Mouse (Mus musculus) heart, embryonic 16.5 days (tissue): ENCODE measurements around the gene Mst1r. TPM values are rescaled to one million over a fixed set of nuclear protein-coding genes. Genes with fewer than 3 reads are reported as not detected.

Source experiments
- ATAC-seq: fragments of 200-750 bp; cut with Nextera tagmentation; replicated peaks from 2 replicates; pipeline ENCODE4 v1.8.0; 2017; ENCODE audit warnings: moderate number of reproducible peaks; ENCODE audit not compliant: insufficient read depth, low FRiP score; ENCODE audit errors: extremely low read depth
- H3K27ac ChIP-seq: fragments of 300-500 bp; sonication (generic); 2 replicates; pipeline ENCODE4 v1.5.1; 2014; ENCODE audit warnings: mild to moderate bottlenecking, low read length, control low read depth, moderate library complexity
- H3K27me3 ChIP-seq: fragments of 300-500 bp; sonication (generic); 2 replicates; pipeline ENCODE4 v1.6.1; 2014; ENCODE audit warnings: low read length, mixed read lengths; ENCODE audit not compliant: control insufficient read depth, insufficient read depth
- H3K36me3 ChIP-seq: fragments of 300-500 bp; sonication (generic); 2 replicates; pipeline ENCODE4 v1.6.1; 2014; ENCODE audit not compliant: control insufficient read depth, insufficient read depth
- H3K4me1 ChIP-seq: fragments of 300-500 bp; sonication (generic); 2 replicates; pipeline ENCODE4 v1.6.1; 2014; ENCODE audit warnings: low read length, mixed read lengths; ENCODE audit not compliant: control insufficient read depth, insufficient read depth
- H3K4me2 ChIP-seq: fragments of 300-500 bp; sonication (generic); 2 replicates; pipeline ENCODE4 v1.6.1; 2014; ENCODE audit warnings: low read depth, mild to moderate bottlenecking, control low read depth, low read length
- H3K4me3 ChIP-seq: fragments of 300-500 bp; sonication (generic); 2 replicates; pipeline ENCODE4 v1.5.1; 2014; ENCODE audit warnings: mild to moderate bottlenecking, control low read depth, low read length
- H3K9ac ChIP-seq: fragments of 300-500 bp; sonication (generic); 2 replicates; pipeline ENCODE4 v1.6.1; 2014; ENCODE audit warnings: low read length, control low read depth
- H3K9me3 ChIP-seq: fragments of 300-500 bp; sonication (generic); replicated peaks from 2 replicates; pipeline ENCODE4 v1.6.1; 2016; ENCODE audit warnings: low read length; ENCODE audit not compliant: control insufficient read depth
- WGBS: fragments of 180-500 bp; shearing (Covaris S2); extraction: QIAGEN DNeasy Blood & Tissue Kit; methylation state at CpG from one replicate; pipeline ENCODE4 v1.1.7; 2014; 5-methylcytosine and 5-hydroxymethylcytosine counted together
- polyA plus RNA-seq: library from polyadenylated mRNA; unstranded; fragments of >200 nt; fragmentation: Nextera tagmentation; extraction: Ambion mirVana; gene quantifications from 2 replicates; pipeline ENCODE4 v1.2.1, GENCODE M21; 2015

Mst1r gene
- polyA plus RNA-seq, 1 experiment from 2014 or later: 2.8 TPM

- ATAC-seq: 0 out of 2 replicates have a peak, but pooled peaks have one; percentile 28
- Histone ChIP-seq H3K4me1 (peaks cover 8% of the 10 kb centered on the region), H3K9me3 (no peaks in the 10 kb centered on the region), H3K27ac (no peak overlapping the region), H3K36me3 (no peaks in the 10 kb centered on the region), H3K27me3 (peaks cover 30% of the 10 kb centered on the region), H3K4me3 (peak overlapping the region; percentile 57), H3K4me2 (peak overlapping the region; percentile 88), H3K9ac (peak overlapping the region; percentile 67)
- under 1% methylated on average over 39 of the region's 41 CpGs for WGBS
Observed at GRCm38 (mm10) chr9:107935790-107936214, 29.1 kb downstream of the Mst1r start.

DNA sequence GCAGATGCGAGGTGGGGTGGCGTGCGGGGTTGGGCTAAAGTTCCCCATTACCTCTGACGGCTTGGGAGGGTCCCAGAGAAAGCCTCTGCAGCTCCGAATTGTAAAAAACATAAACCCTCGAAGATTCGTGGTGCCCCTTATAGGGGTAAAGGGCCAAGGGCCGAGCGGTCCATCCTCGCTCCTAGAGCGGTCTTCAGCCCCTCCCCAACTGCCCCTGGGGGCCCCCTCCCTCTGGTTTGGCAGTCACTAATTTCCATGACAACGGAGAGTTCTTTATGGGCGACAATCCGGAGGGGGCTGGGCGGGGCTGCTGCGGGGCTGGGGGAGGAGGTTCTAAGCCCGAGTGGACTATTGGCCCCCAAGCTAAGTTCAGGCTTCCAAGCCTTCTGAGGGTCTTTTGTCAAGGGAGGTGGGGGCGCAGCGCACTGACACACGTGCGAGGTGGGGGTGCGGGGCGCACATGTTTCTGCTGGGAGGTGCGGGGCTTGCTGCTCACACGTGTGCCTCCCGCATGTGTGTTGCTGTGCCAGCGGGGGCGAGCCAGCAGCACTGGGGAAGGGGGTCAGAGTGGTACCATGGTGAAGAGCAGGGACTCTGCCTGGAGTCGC lies 29.6 kb downstream of the Mst1r start:
- peak overlapping the region; percentile 67 for H3K9ac ChIP-seq
- H3K4me1 ChIP-seq: peaks cover 8% of the 10 kb centered on the region
- no peak overlapping the region for H3K27ac ChIP-seq
- ATAC-seq: peak; percentile 16; the same call in 1 of the 2 replicates
- H3K4me2 ChIP-seq: peak overlapping the region; percentile 88
- H3K27me3 ChIP-seq: peaks cover 30% of the 10 kb centered on the region
- H3K36me3 ChIP-seq: no peaks in the 10 kb centered on the region
- no peaks in the 10 kb centered on the region for H3K9me3 ChIP-seq
- 7% methylated on average over 29 of the region's 29 CpGs for WGBS
- peak overlapping the region; percentile 57 for H3K4me3 ChIP-seq

GRCm38 (mm10) chr9:107936831-107937230 lies 30.2 kb downstream of the Mst1r start:
- Histone ChIP-seq H3K4me1 (peaks cover 8% of the 10 kb centered on the region), H3K4me2 (no peak overlapping the region; the same call in 1 of the 2 replicates), H3K27me3 (peaks cover 30% of the 10 kb centered on the region), H3K4me3 (no peak overlapping the region), H3K9ac (no peak overlapping the region), H3K36me3 (no peaks in the 10 kb centered on the region), H3K9me3 (no peaks in the 10 kb centered on the region), H3K27ac (no peak overlapping the region)
- no peak for ATAC-seq
- 27% methylated on average over 3 of the region's 3 CpGs for WGBS

GRCm38 (mm10) chr9:107947241-107948194 lies 40.8 kb downstream of the Mst1r start:
- ATAC-seq: no peak
- Histone ChIP-seq H3K27ac (no peak overlapping the region), H3K27me3 (no peaks in the 10 kb centered on the region), H3K4me3 (no peak overlapping the region), H3K9ac (no peak overlapping the region), H3K4me2 (no peak overlapping the region), H3K9me3 (no peaks in the 10 kb centered on the region), H3K36me3 (no peaks in the 10 kb centered on the region), H3K4me1 (peaks cover 13% of the 10 kb centered on the region)
- 76% methylated on average over 31 of the region's 31 CpGs for WGBS

DNA sequence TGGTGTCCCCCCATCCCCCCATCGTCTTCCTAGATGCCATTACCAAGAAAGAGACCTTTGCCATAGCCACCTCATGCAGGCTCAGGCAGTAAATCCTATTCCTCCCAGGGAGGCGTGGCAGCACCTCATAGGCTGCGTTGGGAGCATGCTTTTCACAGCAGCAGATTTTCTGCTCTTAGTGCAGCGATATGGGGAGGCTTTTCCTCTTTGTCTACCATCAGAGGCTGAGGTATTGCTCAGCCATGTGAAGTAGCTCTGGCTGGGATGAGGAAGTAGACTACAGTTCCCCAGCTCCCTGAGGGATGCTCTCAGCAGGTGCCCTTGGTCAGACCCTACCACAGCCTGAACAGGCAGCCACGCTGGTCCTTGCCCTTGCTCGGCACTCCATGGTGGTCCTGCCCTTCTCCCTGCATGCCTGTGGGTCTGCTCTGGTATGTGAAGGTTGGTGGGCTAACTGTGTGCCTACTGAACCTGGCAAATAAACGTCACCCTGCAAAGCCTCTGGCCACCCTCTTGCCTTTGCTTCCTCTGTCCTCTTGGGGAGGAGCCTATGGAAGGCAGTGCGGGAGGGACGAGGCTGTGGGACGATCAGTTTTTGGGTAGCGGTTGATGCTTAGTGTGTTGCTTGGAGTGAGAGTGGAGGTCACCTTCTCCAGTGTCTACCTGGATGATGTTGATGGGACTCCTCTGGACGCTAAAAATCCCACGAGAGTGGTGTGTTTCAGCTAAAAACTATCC lies 42.7 kb downstream of the Mst1r start:
- Histone ChIP-seq H3K27me3 (no peaks in the 10 kb centered on the region), H3K27ac (no peak overlapping the region), H3K36me3 (no peaks in the 10 kb centered on the region), H3K4me2 (no peak overlapping the region), H3K4me1 (peaks cover 13% of the 10 kb centered on the region), H3K9ac (no peak overlapping the region), H3K4me3 (no peak overlapping the region), H3K9me3 (no peaks in the 10 kb centered on the region)
- ATAC-seq: no peak
- 74% methylated on average over 13 of the region's 13 CpGs for WGBS

DNA sequence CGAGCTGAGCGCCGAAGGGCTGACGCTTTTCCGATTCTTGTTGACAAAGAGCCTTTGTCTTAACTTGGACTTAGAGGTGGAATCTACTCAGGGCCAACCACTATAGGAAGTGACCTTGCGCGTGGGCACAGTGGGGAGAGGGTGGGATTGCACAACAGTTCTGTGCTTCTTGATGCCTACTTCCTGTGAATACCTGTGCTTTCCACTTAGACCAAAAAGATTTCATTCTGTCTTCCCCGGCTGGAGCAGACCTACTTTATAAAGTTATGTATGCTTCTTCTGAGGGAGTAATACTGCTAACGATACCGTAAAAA lies 43.2 kb downstream of the Mst1r start, which contains the start of gene Traip:
Gene Traip (plus strand): TSS at position 215 of the 314 bp plus-strand sequence.
- H3K36me3 ChIP-seq: no peaks in the 10 kb centered on the region
- peak within 1 kb of the TSS; percentile 81 for H3K9ac ChIP-seq
- H3K4me1 ChIP-seq: peaks cover 13% of the 10 kb centered on the region
- H3K4me2 ChIP-seq: peak within 1 kb of the TSS; percentile 78
- peak within 1 kb of the TSS; percentile 83 for H3K4me3 ChIP-seq
- 89% methylated on average over 10 of the region's 10 CpGs for WGBS
- no peaks in the 10 kb centered on the region for H3K9me3 ChIP-seq
- H3K27me3 ChIP-seq: no peaks in the 10 kb centered on the region
- peak within 1 kb of the TSS; percentile 70 for H3K27ac ChIP-seq
- no peak for ATAC-seq

DNA sequence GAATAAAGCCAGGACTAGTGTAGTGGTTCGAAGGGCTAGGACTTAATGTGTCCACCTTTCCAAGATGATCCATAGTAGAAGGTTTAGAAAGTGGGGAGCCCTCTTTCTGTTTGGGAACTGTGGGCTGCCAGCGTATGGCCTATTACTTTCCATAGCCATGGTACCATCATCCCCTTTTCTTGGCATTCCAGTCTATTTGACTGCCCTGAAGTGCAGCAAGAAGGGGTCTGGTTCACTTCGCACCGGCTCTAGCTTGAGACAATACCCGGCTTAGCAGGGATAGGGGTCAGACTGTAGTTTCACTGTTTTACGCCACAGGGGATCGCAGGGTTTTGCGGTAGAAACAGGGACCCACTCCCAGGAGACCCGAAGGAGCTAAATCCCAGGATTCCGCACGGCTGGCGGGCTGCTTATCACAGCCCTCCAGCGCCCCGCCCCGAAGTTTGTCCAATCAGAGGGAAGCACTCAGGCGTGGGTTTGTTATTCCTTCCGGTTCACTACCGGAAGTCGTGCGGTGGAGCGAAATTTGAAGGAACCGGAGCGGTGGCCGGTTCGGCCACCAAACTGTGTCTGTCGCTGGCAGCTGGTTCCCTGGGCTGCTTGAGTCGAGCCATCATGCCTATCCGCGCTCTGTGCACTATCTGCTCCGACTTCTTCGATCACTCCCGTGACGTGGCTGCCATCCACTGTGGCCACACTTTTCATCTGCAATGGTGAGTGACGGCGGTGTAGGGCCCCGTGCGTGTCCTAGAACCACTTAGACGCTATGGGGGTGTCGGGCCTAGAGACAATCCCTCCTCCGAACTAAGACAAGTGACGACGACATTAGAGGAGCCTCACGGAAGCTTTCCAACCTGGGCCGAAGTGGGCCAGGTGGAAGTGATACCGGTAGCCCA lies 44.0 kb downstream of the Mst1r start:
- Histone ChIP-seq H3K4me3 (peak overlapping the region; percentile 83), H3K27ac (peak overlapping the region; percentile 70), H3K9me3 (no peaks in the 10 kb centered on the region), H3K4me2 (peak overlapping the region; percentile 78), H3K36me3 (no peaks in the 10 kb centered on the region), H3K9ac (peak overlapping the region; percentile 81), H3K4me1 (peaks cover 13% of the 10 kb centered on the region), H3K27me3 (no peaks in the 10 kb centered on the region)
- peak; percentile 93 for ATAC-seq
- WGBS: 15% methylated on average over 45 of the region's 45 CpGs

DNA sequence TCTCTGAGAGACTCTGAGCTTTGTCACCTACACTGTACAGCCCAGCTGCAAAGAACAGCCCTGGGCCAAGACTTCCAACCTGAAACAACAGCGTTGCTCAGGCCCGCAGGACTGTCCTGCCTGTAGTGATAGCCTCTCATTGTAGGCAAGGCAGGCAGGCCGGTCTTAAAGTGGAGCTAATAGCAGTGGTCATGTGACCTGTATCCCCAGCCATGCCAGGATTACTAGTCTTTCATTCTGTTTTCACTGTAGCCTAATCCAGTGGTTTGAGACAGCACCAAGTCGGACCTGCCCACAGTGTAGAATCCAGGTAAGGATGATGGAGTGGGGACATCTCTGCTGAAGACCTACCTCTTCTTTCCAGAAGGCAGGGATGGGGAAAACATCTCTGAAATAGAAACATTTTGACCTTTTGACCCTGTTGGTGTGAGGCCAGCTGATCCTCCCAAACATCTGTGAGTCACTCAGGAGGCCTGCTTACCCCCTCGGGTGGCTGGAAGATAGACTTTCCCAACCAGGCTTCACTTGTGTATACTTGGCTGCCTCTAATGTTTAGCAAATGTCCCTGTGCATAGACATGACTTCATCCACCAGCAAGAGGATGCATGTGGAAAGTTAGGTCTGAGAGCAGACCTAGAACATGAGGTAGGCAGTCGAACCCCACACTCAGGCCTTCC lies 49.1 kb downstream of the Mst1r start:
- H3K4me3 ChIP-seq: no peak overlapping the region
- no peak overlapping the region for H3K4me2 ChIP-seq
- ATAC-seq: no peak
- no peaks in the 10 kb centered on the region for H3K27me3 ChIP-seq
- no peak overlapping the region for H3K9ac ChIP-seq
- H3K27ac ChIP-seq: no peak overlapping the region
- H3K4me1 ChIP-seq: peaks cover 10% of the 10 kb centered on the region
- H3K9me3 ChIP-seq: no peaks in the 10 kb centered on the region
- WGBS: 68% methylated on average over 6 of the region's 6 CpGs
- H3K36me3 ChIP-seq: peaks cover 15% of the 10 kb centered on the region; the same call in 1 of the 2 replicates
